Mouse (Mus musculus) liver, embryonic 13.5 days (tissue): ENCODE measurements around the gene Ppm1g. TPM values are rescaled to one million over a fixed set of nuclear protein-coding genes. Genes with fewer than 3 reads are reported as not detected.

ENCODE experiments used
- polyA plus RNA-seq: library from polyadenylated mRNA; unstranded; fragments of >200 nt; fragmentation: Nextera tagmentation; extraction: Ambion mirVana; gene quantifications from 2 replicates; pipeline ENCODE4 v1.2.1, GENCODE M21; 2015

The Ppm1g gene
- polyA plus RNA-seq, 1 experiment from 2014 or later: 169 TPM

Other genes with a start within 250 kb of the Ppm1g start
- 46.7 and 50.3 TPM in 2 replicates for gene Atraid, start 172.4 kb downstream of the Ppm1g start, polyA plus RNA-seq
- 4.0 and 4.7 TPM in 2 replicates for gene Slc5a6, start 171.8 kb downstream of the Ppm1g start, polyA plus RNA-seq
- 20.1 and 25.5 TPM in 2 replicates for gene Cad, start 165.9 kb downstream of the Ppm1g start, polyA plus RNA-seq
- gene Dnajc5g, start 114.4 kb downstream of the Ppm1g start, polyA plus RNA-seq: not detected in 2 replicates
- gene Slc30a3, start 112.5 kb downstream of the Ppm1g start, polyA plus RNA-seq: 0.36 and 0.45 TPM in 2 replicates
- 0.13 TPM in 2 replicates for gene Trim54, start 104.0 kb downstream of the Ppm1g start, polyA plus RNA-seq
- gene Ucn, start 81.9 kb downstream of the Ppm1g start, polyA plus RNA-seq: not detected in 2 replicates
- gene Mpv17, start 66.4 kb downstream of the Ppm1g start, polyA plus RNA-seq: 18.9 and 19.9 TPM in 2 replicates
- 0.36 and 0.52 TPM in 2 replicates for gene Gm29609, start 40.8 kb downstream of the Ppm1g start, polyA plus RNA-seq
- gene Gtf3c2, start 40.5 kb downstream of the Ppm1g start, polyA plus RNA-seq: 31.5 and 37.0 TPM in 2 replicates
- 49.6 and 49.7 TPM in 2 replicates for gene Snx17, start 27.5 kb downstream of the Ppm1g start, polyA plus RNA-seq
- gene Eif2b4, start 27.3 kb downstream of the Ppm1g start, polyA plus RNA-seq: 57.1 and 64.0 TPM in 2 replicates
- 2.3 and 2.6 TPM in 2 replicates for gene Zfp513, start 18.4 kb downstream of the Ppm1g start, polyA plus RNA-seq
- 47.7 and 54.7 TPM in 2 replicates for gene Nrbp1, start 20.2 kb upstream of the Ppm1g start, polyA plus RNA-seq
- not detected in 2 replicates for gene Gm9970, start 20.5 kb upstream of the Ppm1g start, polyA plus RNA-seq
- gene Krtcap3, start 31.0 kb upstream of the Ppm1g start, polyA plus RNA-seq: 3.4 and 4.4 TPM in 2 replicates
- gene Ift172, start 70.4 kb upstream of the Ppm1g start, polyA plus RNA-seq: 4.4 and 6.7 TPM in 2 replicates
- 5.8 and 6.7 TPM in 2 replicates for gene Fndc4, start 75.4 kb upstream of the Ppm1g start, polyA plus RNA-seq
- gene Gckr, start 76.8 kb upstream of the Ppm1g start, polyA plus RNA-seq: 10.8 and 13.8 TPM in 2 replicates
- gene Zfp512, start 231.7 kb upstream of the Ppm1g start, polyA plus RNA-seq: 14.5 and 16.3 TPM in 2 replicates